Mouse (Mus musculus): ENCODE measurements around the gene Fmo1.

- TF ChIP-seq CTCF (IDR thresholded peaks at IDR 0.05; ENCODE audit: low read depth, low read length) (no peak), POLR2A (IDR thresholded peaks at IDR 0.05; ENCODE audit: extremely low read depth, insufficient read depth, low read length) (no peak)
Measured at GRCm38 (mm10) chr1:162832574-162832953, 33.8 kb downstream of the Fmo1 start.

All from liver, adult 2 months (tissue).